In the genomic region with DNA sequence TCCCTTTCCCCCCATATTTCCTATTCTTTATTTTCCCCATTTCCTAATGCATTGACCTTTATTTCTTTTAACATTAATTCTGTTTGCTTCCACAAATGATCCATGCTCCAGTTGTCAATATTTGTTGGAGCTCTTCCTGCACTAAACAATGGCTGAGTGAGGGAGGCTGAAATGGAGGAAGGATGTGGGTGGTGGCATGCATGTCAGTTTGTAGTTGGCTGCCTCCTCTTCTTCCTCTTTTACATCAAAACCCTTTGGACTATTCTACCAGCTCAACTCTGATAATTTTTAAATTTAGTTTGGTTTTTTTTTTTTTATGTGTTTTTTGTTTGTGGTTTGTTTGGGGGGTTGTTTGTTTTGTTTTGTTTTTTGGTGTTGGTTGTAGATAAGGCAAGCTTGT, we compare ENCODE assay signal across 22 mouse cellular contexts.
"Had no signal": no experiment of that assay in that cellular context is flagged by ENCODE, and none has a peak within 500 bp of the region (broad histone marks: within the 10 kb centered on the region; RNA-seq: fewer than 3 reads in every experiment).

No protein-coding gene starts in this region.

- ATAC-seq: liver, postnatal 0 days; midbrain, embryonic 13.5 days had no signal

- H3K9ac ChIP-seq: limb, embryonic 12.5 days; limb, embryonic 15.5 days; liver, embryonic 14.5 days; liver, postnatal 0 days; lung, embryonic 15.5 days; midbrain, embryonic 13.5 days; neural tube, embryonic 12.5 days; neural tube, embryonic 15.5 days; stomach, embryonic 15.5 days had no signal

- H3K4me3 ChIP-seq: limb, embryonic 12.5 days; limb, embryonic 15.5 days; lung, embryonic 15.5 days; midbrain, embryonic 13.5 days; neural tube, embryonic 12.5 days; neural tube, embryonic 15.5 days; stomach, embryonic 15.5 days had no signal

- DNase-seq: kidney, adult 18-20 months; kidney, adult 9 months; kidney, postnatal 14 days; kidney, postnatal 4 days; left cerebral cortex, postnatal 4 days; liver, postnatal 0 days; lung, postnatal 14 days; lung, postnatal 4 days; right cerebral cortex, adult 18-20 months; right cerebral cortex, postnatal 14 days; right cerebral cortex, postnatal 4 days; thymus, adult 18-20 months; thymus, postnatal 36 days had no signal

- H3K9me3 ChIP-seq: limb, embryonic 12.5 days; limb, embryonic 15.5 days; lung, embryonic 15.5 days; midbrain, embryonic 13.5 days; neural tube, embryonic 12.5 days; neural tube, embryonic 15.5 days; stomach, embryonic 15.5 days had no signal

- H3K4me2 ChIP-seq: limb, embryonic 12.5 days; limb, embryonic 15.5 days; liver, embryonic 11.5 days; lung, embryonic 15.5 days; midbrain, embryonic 13.5 days; neural tube, embryonic 12.5 days; neural tube, embryonic 15.5 days; stomach, embryonic 15.5 days had no signal

- H3K27ac ChIP-seq: limb, embryonic 12.5 days; limb, embryonic 15.5 days; liver, embryonic 14.5 days; lung, embryonic 15.5 days; midbrain, embryonic 13.5 days; neural tube, embryonic 12.5 days; neural tube, embryonic 15.5 days; stomach, embryonic 15.5 days had no signal

- H3K36me3 ChIP-seq: limb, embryonic 12.5 days; limb, embryonic 15.5 days; lung, embryonic 15.5 days; midbrain, embryonic 13.5 days; neural tube, embryonic 12.5 days; neural tube, embryonic 15.5 days; stomach, embryonic 15.5 days had no signal

- H3K27me3 ChIP-seq: limb, embryonic 12.5 days; limb, embryonic 15.5 days; lung, embryonic 15.5 days; midbrain, embryonic 13.5 days; neural tube, embryonic 12.5 days; neural tube, embryonic 15.5 days; stomach, embryonic 15.5 days had no signal

- H3K4me1 ChIP-seq: limb, embryonic 12.5 days; limb, embryonic 15.5 days; lung, embryonic 15.5 days; midbrain, embryonic 13.5 days; neural tube, embryonic 12.5 days; neural tube, embryonic 15.5 days; stomach, embryonic 15.5 days had no signal
